Mouse (Mus musculus): ENCODE data around the gene 3110040M04Rik. TPM values are rescaled to one million over a fixed set of nuclear protein-coding genes. Genes with fewer than 3 reads are reported as not detected.
"Not testable (repeated sequence)": the region's sequence is repeated elsewhere in the genome, so short reads cannot be mapped to it uniquely, and the experiment has no call there.

The 3110040M04Rik gene
- polyA plus RNA-seq, 1 experiment from 2014 or later, result not detected

- WGBS, result 8% methylated on average over 10 of the region's 10 CpGs
- H3K4me3 ChIP-seq, result peak overlapping the region; percentile 41
- H3K36me3 ChIP-seq, result no peaks in the 10 kb centered on the region
- peak; percentile 43 for DNase-seq (ENCODE audit: low spot score)
- H3K27ac ChIP-seq, result peak overlapping the region; percentile 72
- H3K4me1 ChIP-seq (replicated peaks), result peaks cover 24% of the 10 kb centered on the region
- no peaks in the 10 kb centered on the region for H3K27me3 ChIP-seq (ENCODE audit: insufficient read depth, poor library complexity, severe bottlenecking)
- no peaks in the 10 kb centered on the region for H3K9me3 ChIP-seq
Observed at GRCm38 (mm10) chr1:151177030-151177936, 26.6 kb upstream of the 3110040M04Rik start.

GRCm38 (mm10) chr1:151177937-151178271 lies 26.0 kb upstream of the 3110040M04Rik start:
- H3K27ac ChIP-seq, result peak overlapping the region; percentile 72
- peak overlapping the region; percentile 41 for H3K4me3 ChIP-seq
- 11% methylated on average over 4 of the region's 4 CpGs for WGBS

GRCm38 (mm10) chr1:151178505-151179083 lies 25.3 kb upstream of the 3110040M04Rik start:
- Histone ChIP-seq H3K4me3 (no peak overlapping the region), H3K4me1 (replicated peaks) (peaks cover 24% of the 10 kb centered on the region), H3K27me3 (ENCODE audit: insufficient read depth, poor library complexity, severe bottlenecking) (no peaks in the 10 kb centered on the region), H3K27ac (no peak overlapping the region; the same call in 1 of the 2 replicates), H3K36me3 (no peaks in the 10 kb centered on the region), H3K9me3 (no peaks in the 10 kb centered on the region)
- WGBS, result 16% methylated on average over 2 of the region's 2 CpGs
- peak; percentile 46 for DNase-seq (ENCODE audit: low spot score)

More at GRCm38 (mm10) chr1:151177937-151178271, 26.0 kb upstream of the 3110040M04Rik start:
- no peak for DNase-seq (ENCODE audit: low spot score)
- H3K27me3 ChIP-seq (ENCODE audit: insufficient read depth, poor library complexity, severe bottlenecking), result no peaks in the 10 kb centered on the region
- no peaks in the 10 kb centered on the region for H3K9me3 ChIP-seq
- peaks cover 24% of the 10 kb centered on the region for H3K4me1 ChIP-seq (replicated peaks)
- H3K36me3 ChIP-seq, result no peaks in the 10 kb centered on the region

GRCm38 (mm10) chr1:151180167-151180566 lies 23.8 kb upstream of the 3110040M04Rik start:
- Histone ChIP-seq H3K4me1 (replicated peaks) (peaks cover 24% of the 10 kb centered on the region), H3K4me3 (no peak overlapping the region), H3K9me3 (no peaks in the 10 kb centered on the region), H3K27me3 (ENCODE audit: insufficient read depth, poor library complexity, severe bottlenecking) (no peaks in the 10 kb centered on the region), H3K27ac (no peak overlapping the region), H3K36me3 (no peaks in the 10 kb centered on the region)
- WGBS, result 87% methylated on average over 2 of the region's 2 CpGs
- DNase-seq (ENCODE audit: low spot score), result no peak

GRCm38 (mm10) chr1:151182266-151182665 lies 21.7 kb upstream of the 3110040M04Rik start, which contains the start of gene Gm47985:
TSS of gene Gm47985 (plus strand) at chr1:151182537.
- H3K4me3 ChIP-seq; H3K9me3 ChIP-seq; DNase-seq (ENCODE audit: low spot score); H3K27ac ChIP-seq; H3K27me3 ChIP-seq (ENCODE audit: insufficient read depth, poor library complexity, severe bottlenecking); H3K36me3 ChIP-seq: not testable (repeated sequence)
- 100% methylated on average over 1 of the region's 7 CpGs for WGBS
- peaks cover 16% of the 10 kb centered on the region for H3K4me1 ChIP-seq (replicated peaks)

- H3K4me3 ChIP-seq; H3K27me3 ChIP-seq (ENCODE audit: insufficient read depth, poor library complexity, severe bottlenecking); H3K4me1 ChIP-seq (replicated peaks); H3K9me3 ChIP-seq; DNase-seq (ENCODE audit: low spot score); H3K36me3 ChIP-seq; H3K27ac ChIP-seq: not testable (repeated sequence)
- WGBS, result 81% methylated on average over 3 of the region's 3 CpGs
Observed at GRCm38 (mm10) chr1:151186186-151186585, 17.7 kb upstream of the 3110040M04Rik start.

- not testable (repeated sequence) for DNase-seq (ENCODE audit: low spot score); H3K9me3 ChIP-seq; H3K27me3 ChIP-seq (ENCODE audit: insufficient read depth, poor library complexity, severe bottlenecking); H3K27ac ChIP-seq; H3K36me3 ChIP-seq; H3K4me3 ChIP-seq; H3K4me1 ChIP-seq (replicated peaks)
- 88% methylated on average over 4 of the region's 4 CpGs for WGBS
Observed at GRCm38 (mm10) chr1:151186879-151187424, 17.0 kb upstream of the 3110040M04Rik start.

- no peak for DNase-seq (ENCODE audit: low spot score)
- H3K36me3 ChIP-seq, result no peaks in the 10 kb centered on the region
- H3K4me3 ChIP-seq, result no peak overlapping the region
- H3K27me3 ChIP-seq (ENCODE audit: insufficient read depth, poor library complexity, severe bottlenecking), result no peaks in the 10 kb centered on the region
- WGBS, result 92% methylated on average over 4 of the region's 4 CpGs
- no peaks in the 10 kb centered on the region for H3K4me1 ChIP-seq (replicated peaks)
- no peak overlapping the region for H3K27ac ChIP-seq
- H3K9me3 ChIP-seq, result no peaks in the 10 kb centered on the region
Observed at GRCm38 (mm10) chr1:151188469-151188868, 15.5 kb upstream of the 3110040M04Rik start.

- not testable (repeated sequence) for H3K4me1 ChIP-seq (replicated peaks); DNase-seq (ENCODE audit: low spot score); H3K27me3 ChIP-seq (ENCODE audit: insufficient read depth, poor library complexity, severe bottlenecking); H3K9me3 ChIP-seq; H3K36me3 ChIP-seq; H3K27ac ChIP-seq; H3K4me3 ChIP-seq
- WGBS, result 92% methylated on average over 2 of the region's 7 CpGs
Observed at GRCm38 (mm10) chr1:151192075-151192474, 11.8 kb upstream of the 3110040M04Rik start, which contains the start of gene Gm8947. TSS of gene Gm8947 (plus strand) at chr1:151192376.

GRCm38 (mm10) chr1:151192739-151193138 lies 11.2 kb upstream of the 3110040M04Rik start:
- not testable (repeated sequence) for H3K9me3 ChIP-seq; H3K4me1 ChIP-seq (replicated peaks); DNase-seq (ENCODE audit: low spot score); H3K4me3 ChIP-seq; H3K36me3 ChIP-seq; H3K27me3 ChIP-seq (ENCODE audit: insufficient read depth, poor library complexity, severe bottlenecking); H3K27ac ChIP-seq
- WGBS, result 93% methylated on average over 15 of the region's 15 CpGs

GRCm38 (mm10) chr1:151195986-151196385 lies 7.9 kb upstream of the 3110040M04Rik start:
- DNase-seq (ENCODE audit: low spot score); H3K4me1 ChIP-seq (replicated peaks); H3K36me3 ChIP-seq; H3K4me3 ChIP-seq; H3K27me3 ChIP-seq (ENCODE audit: insufficient read depth, poor library complexity, severe bottlenecking); H3K27ac ChIP-seq; H3K9me3 ChIP-seq: not testable (repeated sequence)
- WGBS, result 68% methylated on average over 4 of the region's 4 CpGs

GRCm38 (mm10) chr1:151196690-151197089 lies 7.2 kb upstream of the 3110040M04Rik start:
- not testable (repeated sequence) for H3K9me3 ChIP-seq; DNase-seq (ENCODE audit: low spot score)
- 86% methylated on average over 3 of the region's 3 CpGs for WGBS

GRCm38 (mm10) chr1:151198120-151198519 lies 5.8 kb upstream of the 3110040M04Rik start, which contains the start of gene Gm47995:
TSS of gene Gm47995 (plus strand) at chr1:151198448.
- H3K9me3 ChIP-seq; H3K4me3 ChIP-seq; H3K4me1 ChIP-seq (replicated peaks); DNase-seq (ENCODE audit: low spot score); H3K27ac ChIP-seq; H3K27me3 ChIP-seq (ENCODE audit: insufficient read depth, poor library complexity, severe bottlenecking); H3K36me3 ChIP-seq: not testable (repeated sequence)
- 90% methylated on average over 2 of the region's 4 CpGs for WGBS

More at GRCm38 (mm10) chr1:151196690-151197089, 7.2 kb upstream of the 3110040M04Rik start:
- not testable (repeated sequence) for H3K4me3 ChIP-seq; H3K27ac ChIP-seq; H3K27me3 ChIP-seq (ENCODE audit: insufficient read depth, poor library complexity, severe bottlenecking); H3K4me1 ChIP-seq (replicated peaks); H3K36me3 ChIP-seq
